Mouse (Mus musculus): ENCODE measurements around the gene Tchp. TPM values are rescaled to one million over a fixed set of nuclear protein-coding genes. Genes with fewer than 3 reads are reported as not detected.

Tchp gene
- 10 to 100 TPM; 23.1 to 24.2 TPM for total RNA-seq (2023)

DNA sequence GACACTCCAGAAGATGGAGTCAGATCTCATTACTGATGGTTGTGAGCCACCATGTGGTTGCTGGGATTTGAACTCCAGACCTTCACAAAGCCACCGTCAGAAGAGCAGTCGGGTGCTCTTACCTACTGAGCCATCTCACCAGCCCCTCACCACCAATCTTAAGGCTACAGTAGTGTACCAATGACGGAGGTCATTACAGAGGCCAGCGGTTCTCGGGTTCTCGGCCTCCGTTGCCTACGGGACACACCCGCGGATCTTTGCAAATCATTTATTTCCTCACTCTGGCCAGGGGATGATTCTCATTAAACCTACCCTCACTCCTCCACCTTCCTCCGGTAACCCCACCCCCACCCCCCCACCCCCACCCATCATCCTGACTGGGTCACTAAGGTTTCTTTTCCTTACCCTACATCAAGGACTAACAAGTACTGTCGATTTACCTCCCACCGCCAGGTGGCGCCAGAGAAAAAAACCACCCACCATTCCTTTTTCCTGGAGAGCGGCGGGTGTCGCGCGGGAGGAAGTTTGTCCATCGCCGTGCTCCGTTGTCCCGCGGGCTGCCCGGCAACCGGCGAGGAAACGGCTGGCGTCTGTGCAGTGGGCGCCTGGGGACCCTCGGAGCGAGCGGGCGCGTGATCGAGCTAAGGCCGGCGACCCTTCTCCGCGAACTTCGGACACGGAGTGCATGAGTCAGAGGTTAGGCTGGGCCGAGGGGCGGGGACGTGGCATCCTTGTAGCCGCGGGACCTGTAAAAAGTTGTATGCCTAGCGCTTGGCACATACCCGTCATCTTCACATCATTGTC is at the start of gene Tchp:
Gene Tchp (plus strand): TSS at position 496 of the 804 bp plus-strand sequence.

GRCm38 (mm10) chr5:114658255-114658654 is 49.3 kb upstream of the Tchp start, which contains the start of gene Trpv4:
Gene Trpv4 (minus strand): TSS chr5:114658421.

GRCm38 (mm10) chr5:114690633-114691567 is 16.7 kb upstream of the Tchp start, which contains the start of gene Gltp:
Gene Gltp (minus strand): TSS chr5:114690984.

Other genes starting within 250 kb of the Tchp start
- gene Fam222a, start 139.7 kb upstream of the Tchp start, total RNA-seq (2023): 1 to 10 TPM; 8.9 to 9.2 TPM
- gene Trpv4, start 49.3 kb upstream of the Tchp start, total RNA-seq (2023): under 1 TPM in 1 of 2 experiments, not detected in 1; 0.29 TPM
- gene Gltp, start 16.8 kb upstream of the Tchp start, total RNA-seq (2023): 10 to 100 TPM; 56.9 to 58.5 TPM
- 100 to 1,000 TPM; 188 to 200 TPM for gene Ankrd13a, start 66.9 kb downstream of the Tchp start, total RNA-seq (2023)
- 100 to 1,000 TPM; 192 to 217 TPM for gene Git2, start 67.8 kb downstream of the Tchp start, total RNA-seq (2023)
- gene 1500011B03Rik, start 115.7 kb downstream of the Tchp start, total RNA-seq (2023): 10 to 100 TPM; 46.4 to 51.5 TPM
- gene 4930519G04Rik, start 145.9 kb downstream of the Tchp start, total RNA-seq (2023): under 1 TPM in 1 of 2 experiments, not detected in 1; 0.26 TPM
- not detected for gene Gm9936, start 150.9 kb downstream of the Tchp start, total RNA-seq (2023)
- gene Oasl2, start 189.2 kb downstream of the Tchp start, total RNA-seq (2023): 10 to 100 TPM in 1 of 2 experiments, 1 to 10 TPM in 1; 6.5 to 11.0 TPM
- gene Oasl1, start 215.5 kb downstream of the Tchp start, total RNA-seq (2023): 10 to 100 TPM; 17.6 to 26.5 TPM
- gene 2210016L21Rik, start 234.4 kb downstream of the Tchp start, total RNA-seq (2023): 10 to 100 TPM; 36.0 to 48.3 TPM

Data from B cell, adult 67 days (primary cell).